8 mouse cellular contexts compared by ENCODE assay signal in the genomic region with DNA sequence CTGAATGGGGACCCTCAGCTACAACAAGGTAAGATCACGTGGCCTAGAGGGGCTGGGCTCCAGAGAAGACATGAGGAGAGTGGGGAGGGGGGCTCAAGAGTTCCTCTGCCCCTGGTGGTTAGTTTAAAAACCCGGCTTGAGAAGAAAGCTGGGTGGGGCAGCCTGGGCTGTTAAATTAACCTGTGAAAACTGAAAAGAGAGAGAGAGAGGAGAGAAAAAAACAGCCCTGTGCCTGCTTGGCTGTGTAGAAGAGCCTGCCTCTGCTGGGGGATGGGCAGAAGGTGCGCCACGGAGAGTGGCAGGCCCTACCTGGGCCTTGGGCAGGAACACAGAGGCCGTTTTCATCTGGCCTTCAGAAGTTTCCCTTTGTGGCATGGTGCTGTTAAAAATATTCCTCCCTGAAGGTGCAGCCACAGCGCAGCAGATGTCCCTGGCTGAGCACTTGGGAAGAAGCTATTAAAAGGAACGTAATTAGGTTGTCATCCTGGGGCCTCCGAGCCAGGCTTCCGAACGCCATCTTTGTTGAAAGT.
A peak's percentile ranks its signal among the peaks of the same experiment; 100 is the strongest.
DNase-seq lines count a peak whose midpoint lies in the region; ATAC-seq and TF ChIP-seq lines count a peak whose summit lies in the region.

No protein-coding gene starts in this region.

- DNase-seq in kidney, adult 8-10 months: no peak
- peak; percentile 65 for DNase-seq in brain, embryonic 14.5 days (ENCODE audit: low read depth)
- peak; percentile 38 for DNase-seq in midbrain, postnatal 0 days (ENCODE audit: low spot score)
- DNase-seq in yolk sac, embryonic 10.5 days (ENCODE audit: low spot score): no peak
- DNase-seq in layer of hippocampus, postnatal 36 days: no peak
- DNase-seq in heart, postnatal 14 days: no peak

- no peak for TF ChIP-seq CTCF in brain, embryonic 14.5 days (IDR thresholded peaks at IDR 0.05; ENCODE audit: borderline replicate concordance, extremely low read depth, insufficient read depth, insufficient read length)
- TF ChIP-seq CTCF in midbrain, postnatal 0 days (IDR thresholded peaks at IDR 0.05): peak; percentile 22; the same call in 1 of the 2 replicates

- peaks cover 29% of the 10 kb centered on the region; the same call in 1 of the 2 replicates for H3K4me1 ChIP-seq in kidney, embryonic 14.5 days (ENCODE audit: control insufficient read depth, insufficient read depth, low read length)
- H3K4me1 ChIP-seq in forebrain, embryonic 12.5 days: peaks cover 24% of the 10 kb centered on the region
- H3K4me1 ChIP-seq in midbrain, postnatal 0 days (ENCODE audit: insufficient read depth, low read length): peaks cover 12% of the 10 kb centered on the region

- ATAC-seq in kidney, embryonic 14.5 days (ENCODE audit: low FRiP score, low TSS enrichment): no peak
- peak; percentile 66 for ATAC-seq in forebrain, embryonic 12.5 days (ENCODE audit: low FRiP score)
- ATAC-seq in midbrain, postnatal 0 days (ENCODE audit: low FRiP score): peak; percentile 54

- no peak overlapping the region for H3K4me2 ChIP-seq in kidney, embryonic 14.5 days (replicated peaks; ENCODE audit: low read depth, low read length)
- H3K4me2 ChIP-seq in forebrain, embryonic 12.5 days: no peak overlapping the region
- H3K4me2 ChIP-seq in midbrain, postnatal 0 days (ENCODE audit: low read depth, low read length, poor library complexity, severe bottlenecking): no peak overlapping the region

- no peaks in the 10 kb centered on the region for H3K27me3 ChIP-seq in kidney, embryonic 14.5 days (ENCODE audit: control insufficient read depth, insufficient read depth, low read length)
- H3K27me3 ChIP-seq in forebrain, embryonic 12.5 days: no peaks in the 10 kb centered on the region; the same call in 1 of the 2 replicates
- no peaks in the 10 kb centered on the region for H3K27me3 ChIP-seq in midbrain, postnatal 0 days (ENCODE audit: insufficient read depth, low read length)

- no peak overlapping the region for H3K4me3 ChIP-seq in kidney, embryonic 14.5 days (ENCODE audit: low read length)
- no peak overlapping the region for H3K4me3 ChIP-seq in forebrain, embryonic 12.5 days (replicated peaks)
- H3K4me3 ChIP-seq in midbrain, postnatal 0 days (ENCODE audit: low read depth, low read length): no peak overlapping the region

- WGBS in kidney, embryonic 14.5 days: 26% methylated on average over 10 of the region's 10 CpGs
- WGBS in forebrain, embryonic 12.5 days: 30% methylated on average over 10 of the region's 10 CpGs
- WGBS in midbrain, postnatal 0 days: 25% methylated on average over 10 of the region's 10 CpGs

- no peak overlapping the region for H3K27ac ChIP-seq in kidney, embryonic 14.5 days (ENCODE audit: low read depth, low read length)
- H3K27ac ChIP-seq in forebrain, embryonic 12.5 days: peak overlapping the region; percentile 82
- peak overlapping the region; percentile 48; the same call in 1 of the 2 replicates for H3K27ac ChIP-seq in midbrain, postnatal 0 days (ENCODE audit: low read depth, low read length)

- H3K9ac ChIP-seq in kidney, embryonic 14.5 days (ENCODE audit: low read depth, low read length): 0 out of 2 replicates have a peak overlapping the region, but pooled peaks have one; percentile 4
- no peak overlapping the region for H3K9ac ChIP-seq in forebrain, embryonic 12.5 days
- H3K9ac ChIP-seq in midbrain, postnatal 0 days (replicated peaks; ENCODE audit: low read length, poor library complexity, severe bottlenecking): no peak overlapping the region

- H3K36me3 ChIP-seq in kidney, embryonic 14.5 days (ENCODE audit: control insufficient read depth, insufficient read depth, low read length): no peaks in the 10 kb centered on the region
- no peaks in the 10 kb centered on the region for H3K36me3 ChIP-seq in forebrain, embryonic 12.5 days (replicated peaks)
- no peaks in the 10 kb centered on the region for H3K36me3 ChIP-seq in midbrain, postnatal 0 days (ENCODE audit: insufficient read depth, low read length)

- no peaks in the 10 kb centered on the region for H3K9me3 ChIP-seq in kidney, embryonic 14.5 days (ENCODE audit: control insufficient read depth, low read length)
- no peaks in the 10 kb centered on the region for H3K9me3 ChIP-seq in forebrain, embryonic 12.5 days
- no peaks in the 10 kb centered on the region for H3K9me3 ChIP-seq in midbrain, postnatal 0 days (ENCODE audit: low read length)

- TF ChIP-seq POLR2A in brain, embryonic 14.5 days (IDR thresholded peaks at IDR 0.05; ENCODE audit: borderline replicate concordance, extremely low read depth, insufficient read depth, insufficient read length, poor library complexity, severe bottlenecking): no peak

- intact Hi-C loops in heart, postnatal 14 days (cut with DNase I): no loop called here

Comparison
In these comparisons a context has a peak if more than half of its experiments do, and no peak if none do; other contexts are left out.
1. DNase-seq: peak in brain, embryonic 14.5 days (single experiment) and midbrain, postnatal 0 days (single experiment); none in kidney, adult 8-10 months (0 of 2), yolk sac, embryonic 10.5 days (single experiment), layer of hippocampus, postnatal 36 days (0 of 2) and heart, postnatal 14 days (0 of 2).